Mouse (Mus musculus): ENCODE measurements around the gene Gm20605. TPM values are rescaled to one million over a fixed set of nuclear protein-coding genes. Genes with fewer than 3 reads are reported as not detected.
A peak's percentile ranks its signal among the peaks of the same experiment; 100 is the strongest.

Gm20605 gene
- polyA plus RNA-seq, 1 experiment from 2014 or later, result 9.6 TPM

GRCm38 (mm10) chr5:137600281-137600618 is 28.7 kb upstream of the Gm20605 start:
- Histone ChIP-seq H3K4me3 (peak overlapping the region; percentile 76), H3K9me3 (no peaks in the 10 kb centered on the region), H3K36me3 (peaks cover 4% of the 10 kb centered on the region; the same call in 1 of the 2 replicates), H3K9ac (peak overlapping the region; percentile 88), H3K27me3 (no peaks in the 10 kb centered on the region), H3K27ac (peak overlapping the region; percentile 90), H3K4me2 (peak overlapping the region; percentile 96), H3K4me1 (peaks cover 25% of the 10 kb centered on the region)
- peak; percentile 47; the same call in 1 of the 2 replicates for ATAC-seq (ENCODE audit: borderline replicate concordance, extremely low read depth, low FRiP score, low TSS enrichment)
- 1% methylated on average over 19 of the region's 19 CpGs for WGBS

DNA sequence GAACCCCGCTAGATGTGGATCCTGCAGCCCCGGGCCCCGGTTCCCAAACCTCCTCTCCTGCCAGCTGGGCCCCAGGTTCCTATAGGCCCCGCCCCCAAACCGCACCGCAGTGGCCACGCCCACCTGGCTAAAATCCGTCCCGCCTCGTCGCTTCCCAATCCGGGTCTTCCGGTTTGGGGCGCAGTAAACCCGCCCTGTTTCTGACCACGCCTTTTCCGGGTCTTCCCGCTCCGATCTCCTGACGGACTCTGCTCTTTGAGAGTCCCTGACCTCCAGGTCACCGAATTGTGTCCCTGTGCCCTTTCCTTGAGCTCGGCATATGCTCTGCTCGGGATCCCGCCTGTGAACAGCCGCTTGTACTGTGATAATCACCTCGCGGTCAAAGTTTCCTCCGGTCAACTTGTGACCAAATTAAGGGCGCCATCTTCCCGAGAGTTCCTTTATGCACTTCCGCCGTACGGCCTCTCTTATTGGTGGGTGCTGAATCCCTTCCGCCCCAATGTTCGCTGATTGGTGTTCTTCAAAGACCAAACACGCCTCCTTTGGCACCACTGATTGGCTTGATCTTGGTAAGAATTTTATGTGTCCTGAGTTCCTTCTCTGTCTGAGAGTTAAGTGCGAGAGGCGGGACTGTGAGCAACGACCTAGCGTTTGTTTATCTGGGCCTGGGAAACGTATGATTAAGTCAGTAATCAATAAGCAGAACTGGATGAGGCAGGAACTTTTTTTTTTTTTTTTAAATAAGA is 28.2 kb upstream of the Gm20605 start, which contains the start of gene Mospd3:
Mospd3 (minus strand) TSS at position 440 of the 746 bp plus-strand sequence.
- WGBS, result under 1% methylated on average over 41 of the region's 41 CpGs
- peak within 1 kb of the TSS; percentile 76 for H3K4me3 ChIP-seq
- H3K4me1 ChIP-seq, result peaks cover 25% of the 10 kb centered on the region
- peak within 1 kb of the TSS; percentile 88 for H3K9ac ChIP-seq
- H3K4me2 ChIP-seq, result peak within 1 kb of the TSS; percentile 96
- H3K27me3 ChIP-seq, result no peaks in the 10 kb centered on the region
- H3K27ac ChIP-seq, result peak within 1 kb of the TSS; percentile 90
- peaks cover 6% of the 10 kb centered on the region; the same call in 1 of the 2 replicates for H3K36me3 ChIP-seq
- no peaks in the 10 kb centered on the region for H3K9me3 ChIP-seq
- ATAC-seq (ENCODE audit: borderline replicate concordance, extremely low read depth, low FRiP score, low TSS enrichment), result peak; percentile 94

DNA sequence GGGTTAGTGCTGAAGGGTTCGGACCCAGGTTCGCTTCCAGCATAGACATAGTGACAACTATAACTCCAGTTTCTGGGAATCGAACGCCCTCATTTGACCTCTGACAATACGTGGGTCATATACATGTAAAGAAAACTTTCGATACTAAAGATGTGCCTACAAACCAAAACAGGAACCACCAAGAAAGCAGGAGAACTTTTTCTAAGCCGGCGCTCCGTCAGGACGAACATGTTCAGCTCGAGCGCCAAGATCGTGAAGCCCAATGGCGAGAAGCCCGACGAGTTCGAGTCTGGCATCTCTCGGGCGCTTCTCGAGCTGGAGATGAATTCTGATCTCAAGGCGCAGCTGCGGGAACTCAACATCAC is 27.6 kb upstream of the Gm20605 start:
- peak overlapping the region; percentile 96 for H3K4me2 ChIP-seq
- peak overlapping the region; percentile 46 for H3K9ac ChIP-seq
- no peaks in the 10 kb centered on the region for H3K9me3 ChIP-seq
- under 1% methylated on average over 22 of the region's 22 CpGs for WGBS
- H3K4me3 ChIP-seq, result peak overlapping the region; percentile 76
- peaks cover 10% of the 10 kb centered on the region for H3K36me3 ChIP-seq
- H3K27me3 ChIP-seq, result no peaks in the 10 kb centered on the region
- peaks cover 25% of the 10 kb centered on the region for H3K4me1 ChIP-seq
- peak overlapping the region; percentile 69 for H3K27ac ChIP-seq
- ATAC-seq (ENCODE audit: borderline replicate concordance, extremely low read depth, low FRiP score, low TSS enrichment), result no peak

DNA sequence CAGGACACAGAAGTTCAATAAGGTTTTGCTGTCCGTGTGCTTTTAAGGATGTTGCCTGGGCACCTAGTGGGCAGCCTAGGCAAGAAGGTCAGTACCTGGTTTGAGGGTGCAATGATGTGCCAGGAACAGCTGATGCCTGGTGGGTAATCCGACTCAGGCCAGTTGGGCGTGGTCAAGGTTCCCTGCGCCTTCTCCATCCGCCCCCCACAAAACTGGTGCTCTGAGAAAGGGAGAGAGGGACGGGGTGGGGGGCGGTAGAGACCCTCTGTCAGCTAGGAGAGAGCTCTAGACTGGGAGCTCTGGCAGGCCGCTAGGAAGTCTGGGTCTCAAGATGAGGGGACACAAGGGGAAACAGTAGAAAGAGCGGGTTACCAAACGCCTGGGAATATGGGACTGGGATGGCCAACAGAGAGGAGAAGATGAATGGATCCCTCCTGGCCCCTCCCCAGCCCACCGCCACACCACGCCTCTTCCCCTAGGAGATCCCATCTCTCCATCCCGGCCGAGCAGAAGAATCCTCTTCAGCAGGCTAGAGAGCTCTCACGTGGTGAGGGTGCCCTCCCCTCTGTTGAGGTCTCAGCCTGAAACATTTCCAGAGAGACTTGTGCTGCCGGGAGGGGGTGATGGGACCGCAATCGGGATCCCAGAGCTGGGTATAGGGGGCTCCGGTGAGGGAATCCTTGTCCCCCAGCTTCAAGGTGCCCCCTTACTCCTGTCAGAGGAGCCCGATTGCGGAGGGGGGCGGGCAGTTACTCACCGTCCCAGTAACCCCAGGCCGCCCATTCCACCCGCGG is 20.9 kb upstream of the Gm20605 start:
- WGBS, result 27% methylated on average over 26 of the region's 26 CpGs
- Histone ChIP-seq H3K27ac (no peak overlapping the region), H3K9me3 (no peaks in the 10 kb centered on the region), H3K4me3 (peak overlapping the region; percentile 19), H3K4me2 (peak overlapping the region; percentile 52), H3K36me3 (peaks cover 24% of the 10 kb centered on the region), H3K4me1 (peaks cover 53% of the 10 kb centered on the region), H3K9ac (0 out of 2 replicates have a peak overlapping the region, but pooled peaks have one; percentile 22), H3K27me3 (no peaks in the 10 kb centered on the region)
- ATAC-seq (ENCODE audit: borderline replicate concordance, extremely low read depth, low FRiP score, low TSS enrichment), result no peak

- H3K9ac ChIP-seq, result 0 out of 2 replicates have a peak overlapping the region, but pooled peaks have one; percentile 22
- peaks cover 24% of the 10 kb centered on the region for H3K36me3 ChIP-seq
- peaks cover 54% of the 10 kb centered on the region for H3K4me1 ChIP-seq
- WGBS, result 24% methylated on average over 23 of the region's 23 CpGs
- peak overlapping the region; percentile 52 for H3K4me2 ChIP-seq
- H3K27me3 ChIP-seq, result no peaks in the 10 kb centered on the region
- ATAC-seq (ENCODE audit: borderline replicate concordance, extremely low read depth, low FRiP score, low TSS enrichment), result no peak
- H3K9me3 ChIP-seq, result no peaks in the 10 kb centered on the region
- H3K27ac ChIP-seq, result no peak overlapping the region
- H3K4me3 ChIP-seq, result peak overlapping the region; percentile 19
These were observed 20.3 kb upstream of the Gm20605 start for GRCm38 (mm10) chr5:137608654-137609190.

GRCm38 (mm10) chr5:137609292-137609691 is 19.7 kb upstream of the Gm20605 start:
- Histone ChIP-seq H3K36me3 (peaks cover 22% of the 10 kb centered on the region), H3K4me2 (peak overlapping the region; percentile 55), H3K27ac (no peak overlapping the region), H3K4me1 (peaks cover 54% of the 10 kb centered on the region), H3K9me3 (no peaks in the 10 kb centered on the region), H3K4me3 (0 out of 2 replicates have a peak overlapping the region, but pooled peaks have one; percentile 38), H3K9ac (no peak overlapping the region), H3K27me3 (no peaks in the 10 kb centered on the region)
- ATAC-seq (ENCODE audit: borderline replicate concordance, extremely low read depth, low FRiP score, low TSS enrichment), result no peak
- 65% methylated on average over 3 of the region's 3 CpGs for WGBS

DNA sequence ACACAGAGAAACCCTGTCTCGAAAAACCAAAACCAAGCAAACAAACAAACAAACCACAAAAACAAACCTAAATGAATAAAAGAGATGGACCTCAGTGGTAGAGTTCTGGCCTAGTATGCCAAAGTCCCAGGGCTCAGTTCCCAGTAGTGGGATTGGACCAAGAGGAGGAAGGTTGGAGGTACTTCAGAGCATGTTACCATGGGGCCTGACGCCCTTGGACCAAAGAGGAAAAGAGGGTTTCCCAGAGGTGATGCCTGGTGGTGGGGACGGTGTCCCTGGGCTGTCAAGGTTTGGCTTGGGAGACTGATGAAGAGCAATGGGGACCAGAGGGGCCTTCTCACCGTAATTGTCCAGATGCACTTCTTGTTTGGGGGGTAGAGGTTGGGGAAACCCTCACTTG is 18.9 kb upstream of the Gm20605 start:
- peak overlapping the region; percentile 93 for H3K27ac ChIP-seq
- peaks cover 54% of the 10 kb centered on the region for H3K4me1 ChIP-seq
- WGBS, result 38% methylated on average over 4 of the region's 4 CpGs
- no peak for ATAC-seq (ENCODE audit: borderline replicate concordance, extremely low read depth, low FRiP score, low TSS enrichment)
- peak overlapping the region; percentile 38 for H3K4me3 ChIP-seq
- peaks cover 21% of the 10 kb centered on the region for H3K36me3 ChIP-seq
- H3K27me3 ChIP-seq, result no peaks in the 10 kb centered on the region
- H3K9ac ChIP-seq, result peak overlapping the region; percentile 29; the same call in 1 of the 2 replicates
- H3K4me2 ChIP-seq, result peak overlapping the region; percentile 55
- H3K9me3 ChIP-seq, result no peaks in the 10 kb centered on the region

DNA sequence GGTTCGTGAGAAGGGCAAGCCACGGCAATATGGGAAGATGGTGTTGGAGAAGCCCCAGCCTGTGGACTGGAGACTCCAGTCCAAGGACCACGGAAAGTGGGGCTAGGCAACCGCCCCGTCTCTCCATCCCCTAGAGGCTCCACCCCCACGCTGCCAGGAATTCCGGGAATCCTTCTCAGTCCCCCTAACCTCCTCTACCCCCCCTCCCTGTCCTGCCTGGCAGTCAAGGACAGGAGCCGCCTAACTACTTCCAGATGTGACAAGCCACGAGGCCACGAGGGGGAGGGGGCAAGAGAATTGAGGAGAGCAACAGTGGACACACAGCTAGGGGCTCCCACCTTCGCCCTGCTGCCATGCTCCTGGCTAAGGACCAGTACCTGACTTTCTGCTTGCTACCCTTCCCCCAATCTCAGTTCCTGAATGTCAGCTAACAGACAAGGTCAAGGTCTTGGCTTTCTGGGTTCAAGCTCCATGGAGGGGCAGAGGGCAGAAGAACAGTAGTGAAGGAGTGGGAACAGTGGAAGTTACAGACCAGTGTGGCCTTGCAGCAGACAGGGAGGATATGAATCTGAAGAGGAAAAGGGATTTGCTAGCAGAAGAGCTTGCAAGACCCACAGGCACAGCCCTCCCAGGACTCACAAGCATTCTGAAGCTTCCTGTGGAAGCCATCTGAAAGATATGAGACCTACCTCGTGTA is 18.3 kb upstream of the Gm20605 start:
- ATAC-seq (ENCODE audit: borderline replicate concordance, extremely low read depth, low FRiP score, low TSS enrichment), result peak; percentile 60; the same call in 1 of the 2 replicates
- peak overlapping the region; percentile 29 for H3K9ac ChIP-seq
- peak overlapping the region; percentile 55 for H3K4me2 ChIP-seq
- peak overlapping the region; percentile 93 for H3K27ac ChIP-seq
- H3K36me3 ChIP-seq, result peaks cover 18% of the 10 kb centered on the region
- H3K4me1 ChIP-seq, result peaks cover 54% of the 10 kb centered on the region
- WGBS, result 3% methylated on average over 11 of the region's 12 CpGs
- H3K4me3 ChIP-seq, result peak overlapping the region; percentile 38
- no peaks in the 10 kb centered on the region for H3K27me3 ChIP-seq
- no peaks in the 10 kb centered on the region for H3K9me3 ChIP-seq

DNA sequence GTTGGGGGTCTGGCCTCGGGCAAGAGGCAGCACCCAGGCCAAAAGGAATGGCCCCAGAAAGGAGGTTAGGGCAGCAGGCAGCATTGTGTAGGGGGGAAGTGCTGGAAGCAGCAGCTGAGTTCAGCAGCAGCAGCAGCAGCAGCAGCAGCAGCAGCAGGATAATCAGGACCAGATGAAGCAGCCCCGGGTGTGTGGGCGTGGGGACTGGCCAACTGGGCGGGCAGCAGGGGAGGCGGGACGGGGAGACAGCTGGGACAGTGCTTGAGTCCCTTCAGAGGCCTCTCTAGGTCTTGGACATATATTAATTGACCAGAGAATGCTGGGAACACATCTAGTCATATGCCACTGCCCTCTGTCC is 17.8 kb upstream of the Gm20605 start:
- H3K4me1 ChIP-seq, result peaks cover 54% of the 10 kb centered on the region
- peak overlapping the region; percentile 55 for H3K4me2 ChIP-seq
- H3K36me3 ChIP-seq, result peaks cover 15% of the 10 kb centered on the region
- 5% methylated on average over 6 of the region's 6 CpGs for WGBS
- H3K27me3 ChIP-seq, result no peaks in the 10 kb centered on the region
- peak overlapping the region; percentile 29; the same call in 1 of the 2 replicates for H3K9ac ChIP-seq
- no peaks in the 10 kb centered on the region for H3K9me3 ChIP-seq
- H3K27ac ChIP-seq, result peak overlapping the region; percentile 93
- ATAC-seq (ENCODE audit: borderline replicate concordance, extremely low read depth, low FRiP score, low TSS enrichment), result peak; percentile 82
- peak overlapping the region; percentile 38 for H3K4me3 ChIP-seq

DNA sequence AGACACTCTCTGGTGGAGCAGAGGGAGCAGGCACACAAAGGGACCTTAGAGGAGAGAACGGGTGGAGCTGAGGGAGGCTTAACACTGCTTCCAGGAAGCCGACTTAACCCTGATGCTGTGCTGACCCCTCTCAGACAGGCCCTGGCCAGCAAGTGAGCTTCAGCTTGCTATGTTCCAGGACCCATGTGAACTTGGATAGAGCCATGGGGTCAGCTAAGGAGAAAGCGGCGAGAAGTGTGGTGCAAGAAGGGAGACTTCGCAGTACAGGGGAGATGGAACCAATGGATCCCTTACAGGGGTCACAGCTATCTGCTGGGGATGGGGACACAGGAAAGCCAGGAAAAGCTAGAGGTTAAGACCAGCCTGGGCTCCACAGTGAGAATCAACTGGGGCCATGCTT is 15.9 kb upstream of the Gm20605 start:
- no peak overlapping the region for H3K27ac ChIP-seq
- H3K4me1 ChIP-seq, result peaks cover 49% of the 10 kb centered on the region
- no peaks in the 10 kb centered on the region for H3K9me3 ChIP-seq
- ATAC-seq (ENCODE audit: borderline replicate concordance, extremely low read depth, low FRiP score, low TSS enrichment), result no peak
- WGBS, result 72% methylated on average over 5 of the region's 5 CpGs
- no peak overlapping the region for H3K9ac ChIP-seq
- no peaks in the 10 kb centered on the region for H3K27me3 ChIP-seq
- H3K4me2 ChIP-seq, result no peak overlapping the region
- H3K36me3 ChIP-seq, result no peaks in the 10 kb centered on the region
- H3K4me3 ChIP-seq, result no peak overlapping the region

DNA sequence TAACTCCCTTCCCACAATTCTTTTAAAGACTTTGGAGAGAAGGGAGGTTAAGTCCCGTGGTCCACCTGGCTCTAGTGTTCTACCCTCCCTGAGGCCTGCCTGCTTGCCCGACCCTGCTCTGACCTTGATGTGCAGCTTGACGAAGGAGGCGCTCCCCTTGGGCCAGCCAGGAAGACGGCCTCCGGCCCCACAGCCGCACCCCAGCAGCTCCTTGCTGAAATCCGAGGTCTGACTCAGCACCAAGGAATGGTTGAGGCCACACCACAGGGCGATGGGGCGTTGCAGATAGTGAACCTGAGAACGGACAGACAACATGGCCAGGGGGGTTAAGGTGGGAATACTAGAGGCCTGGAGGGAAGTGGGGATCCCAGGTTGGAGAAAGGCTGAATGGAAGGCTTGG is 15.4 kb upstream of the Gm20605 start, which contains the start of gene Pcolce:
Pcolce (minus strand) TSS at position 235 of the 400 bp plus-strand sequence.
- no peak within 1 kb of the TSS for H3K9ac ChIP-seq
- no peak within 1 kb of the TSS for H3K27ac ChIP-seq
- H3K4me2 ChIP-seq, result no peak within 1 kb of the TSS
- H3K4me3 ChIP-seq, result no peak within 1 kb of the TSS
- 46% methylated on average over 11 of the region's 11 CpGs for WGBS
- no peaks in the 10 kb centered on the region for H3K9me3 ChIP-seq
- no peaks in the 10 kb centered on the region for H3K36me3 ChIP-seq
- H3K4me1 ChIP-seq, result peaks cover 44% of the 10 kb centered on the region
- H3K27me3 ChIP-seq, result no peaks in the 10 kb centered on the region
- no peak for ATAC-seq (ENCODE audit: borderline replicate concordance, extremely low read depth, low FRiP score, low TSS enrichment)
